Mouse (Mus musculus) cerebellum, adult 9-10 months (tissue): ENCODE measurements around the gene Gpr153.
A peak's percentile ranks its signal among the peaks of the same experiment; 100 is the strongest.

ENCODE experiments used
- DNase-seq: peaks from one replicate; pipeline ENCODE4 v3.0.0; 2022

Gene Gpr153

DNA sequence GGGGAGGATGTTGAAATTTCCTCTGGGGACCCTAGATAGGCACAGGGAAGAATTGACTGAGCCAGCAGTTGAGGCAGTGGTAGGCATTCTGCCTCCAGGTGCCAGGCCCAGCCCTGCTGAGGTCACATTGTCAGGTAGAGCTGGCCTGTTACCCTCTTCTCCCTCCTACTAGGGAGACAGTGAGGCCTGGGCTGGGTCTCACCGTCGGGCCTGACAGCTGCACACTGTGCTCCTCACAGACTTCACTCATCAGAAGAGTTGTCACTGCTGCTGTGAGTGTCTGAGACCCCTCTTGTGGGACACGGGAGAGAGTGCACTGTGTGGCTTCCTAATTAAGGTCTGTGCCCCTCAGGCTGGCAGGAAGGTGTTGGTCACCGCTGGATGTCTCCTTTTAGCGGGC lies 8.2 kb upstream of the Gpr153 start:
- DNase-seq = peak; percentile 58

GRCm38 (mm10) chr4:152266236-152266895 lies 7.7 kb upstream of the Gpr153 start:
- peak; percentile 86 for DNase-seq

DNA sequence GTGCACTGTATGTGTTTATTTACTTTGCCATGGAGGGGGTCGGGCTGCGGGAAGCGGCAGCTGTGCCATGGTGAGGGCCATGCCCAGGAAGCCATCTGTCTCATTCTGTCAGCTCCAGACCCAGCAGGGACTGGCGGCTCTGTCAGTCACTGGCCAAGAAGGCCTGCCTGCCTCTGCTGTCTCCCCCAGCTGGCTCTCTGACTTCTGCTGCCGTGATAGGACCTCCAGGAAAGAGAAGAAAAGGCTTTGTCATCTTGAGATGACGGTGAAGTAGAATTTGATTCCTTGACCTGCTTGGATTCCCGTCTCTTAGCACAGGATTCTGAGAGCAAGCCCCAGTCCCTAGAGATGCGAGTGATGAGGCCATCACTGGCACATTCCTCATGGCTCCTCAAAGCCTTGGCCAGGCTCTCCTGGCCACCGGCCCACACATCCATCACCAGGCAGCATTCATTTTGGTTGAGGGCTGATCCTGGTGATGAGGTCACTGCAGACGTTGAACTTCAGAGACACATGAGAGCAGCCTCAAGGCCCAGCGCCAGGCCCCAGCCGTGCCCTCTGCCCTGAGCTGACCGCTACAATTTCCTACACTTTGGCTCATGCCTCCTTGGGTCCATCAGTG lies 6.2 kb upstream of the Gpr153 start:
- DNase-seq = peak; percentile 89

GRCm38 (mm10) chr4:152269967-152270366 lies 4.1 kb upstream of the Gpr153 start:
- no peak for DNase-seq

- DNase-seq = no peak
Measured at GRCm38 (mm10) chr4:152270599-152270998, 3.4 kb upstream of the Gpr153 start.

DNA sequence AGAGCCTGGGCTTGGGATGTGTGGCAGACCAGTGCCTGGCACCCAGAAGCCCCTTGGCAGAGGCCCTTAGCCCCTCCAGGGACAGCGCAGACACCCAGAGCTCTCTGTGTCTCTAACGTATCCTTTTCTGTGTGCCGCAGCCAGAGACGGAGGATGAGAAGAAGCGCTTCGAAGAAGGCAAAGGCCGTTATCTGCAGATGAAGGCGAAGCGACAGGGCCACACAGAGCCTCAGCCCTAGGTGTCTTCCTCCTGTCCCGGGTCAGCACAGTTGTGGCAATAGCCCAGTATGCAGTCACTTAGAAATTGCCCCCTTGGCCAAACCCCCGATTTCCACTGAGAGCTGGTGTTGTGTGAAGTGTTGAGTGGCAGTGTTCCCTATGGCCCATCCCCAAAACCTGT lies 2.7 kb upstream of the Gpr153 start:
- no peak for DNase-seq

DNA sequence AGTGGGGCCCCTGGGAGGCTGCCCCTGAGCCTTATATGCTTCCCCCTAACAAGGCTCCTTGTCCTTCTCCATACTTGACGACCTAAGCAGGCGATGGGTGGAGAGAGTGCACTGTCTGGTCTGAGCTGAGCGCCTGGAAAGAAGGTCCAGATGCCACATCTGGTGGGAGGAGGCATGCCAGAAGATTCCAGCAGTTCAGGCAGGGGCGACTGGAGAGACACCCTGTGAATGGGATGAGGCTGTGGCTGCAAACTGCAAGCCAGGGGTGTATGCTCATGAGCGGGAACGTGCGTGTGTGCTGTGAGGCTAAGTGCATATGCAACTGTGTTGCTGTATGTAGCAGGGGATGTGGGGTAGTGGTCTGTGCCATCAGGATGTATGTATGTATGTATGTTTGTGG lies 2.0 kb upstream of the Gpr153 start:
- DNase-seq = no peak

GRCm38 (mm10) chr4:152272449-152273049 lies 1.5 kb upstream of the Gpr153 start:
- peak; percentile 66 for DNase-seq

GRCm38 (mm10) chr4:152273191-152273590 lies 841 bp upstream of the Gpr153 start:
- no peak for DNase-seq

- no peak for DNase-seq
Measured at GRCm38 (mm10) chr4:152274681-152275131, 674 bp downstream of the Gpr153 start.

GRCm38 (mm10) chr4:152276389-152277347 lies 2.6 kb downstream of the Gpr153 start:
- DNase-seq = peak; percentile 79

DNA sequence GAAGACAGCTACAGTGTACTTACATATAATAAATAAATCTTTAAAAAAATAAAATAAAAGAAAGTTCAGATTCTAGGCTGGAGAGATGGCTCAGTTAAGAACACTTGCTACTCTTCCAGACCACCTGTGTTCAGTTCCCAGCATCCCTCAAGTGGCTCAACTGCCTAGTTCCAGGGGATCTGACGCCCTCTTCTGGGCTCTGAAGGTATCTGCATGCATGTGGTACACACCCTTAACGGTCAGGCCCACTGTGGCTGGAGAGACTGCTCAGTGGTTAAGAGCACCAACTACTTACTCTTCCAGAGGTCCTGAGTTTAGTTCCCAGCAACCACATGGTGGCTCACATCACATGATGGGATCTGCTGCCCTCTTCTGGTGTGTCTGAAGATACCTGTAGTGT lies 3.9 kb downstream of the Gpr153 start:
- DNase-seq = no peak

DNA sequence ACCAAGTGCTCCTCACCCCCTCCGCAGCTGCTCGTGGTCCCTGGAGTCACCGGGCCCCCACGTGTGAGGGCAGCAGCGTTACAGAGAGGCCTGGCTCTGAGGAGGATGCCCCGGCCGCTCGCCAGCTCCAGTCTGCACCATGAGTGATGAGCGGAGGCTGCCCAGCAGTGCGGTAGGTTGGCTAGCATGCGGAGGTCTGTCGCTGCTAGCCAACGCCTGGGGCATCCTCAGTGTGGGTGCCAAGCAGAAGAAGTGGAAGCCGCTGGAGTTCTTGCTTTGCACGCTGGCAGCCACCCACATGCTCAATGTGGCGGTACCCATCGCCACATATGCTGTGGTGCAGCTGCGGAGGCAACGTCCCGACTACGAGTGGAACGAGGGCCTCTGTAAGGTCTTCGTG lies 5.0 kb downstream of the Gpr153 start:
- DNase-seq = no peak

DNA sequence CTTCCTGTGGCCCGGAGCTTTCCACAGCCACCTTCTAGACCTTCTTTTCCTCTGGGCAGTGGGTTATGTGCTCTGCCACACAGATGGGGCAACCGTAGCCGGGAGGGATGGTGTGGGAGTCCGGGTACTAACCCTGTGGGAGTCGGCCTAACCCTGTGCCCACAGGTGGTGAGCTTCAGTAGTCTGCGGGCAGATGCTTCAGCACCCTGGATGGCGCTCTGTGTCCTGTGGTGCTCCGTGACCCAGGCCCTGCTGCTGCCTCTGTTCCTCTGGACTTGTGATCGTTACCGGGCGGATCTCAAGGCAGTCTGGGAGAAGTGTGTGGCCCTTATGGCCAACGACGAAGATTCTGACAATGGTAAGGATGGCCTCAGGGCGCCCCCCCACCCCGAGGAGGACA lies 7.6 kb downstream of the Gpr153 start:
- DNase-seq = no peak

- no peak for DNase-seq
Measured at GRCm38 (mm10) chr4:152282721-152283120, 8.7 kb downstream of the Gpr153 start.

GRCm38 (mm10) chr4:152283186-152283950 lies 9.3 kb downstream of the Gpr153 start:
- peak; percentile 86 for DNase-seq

DNA sequence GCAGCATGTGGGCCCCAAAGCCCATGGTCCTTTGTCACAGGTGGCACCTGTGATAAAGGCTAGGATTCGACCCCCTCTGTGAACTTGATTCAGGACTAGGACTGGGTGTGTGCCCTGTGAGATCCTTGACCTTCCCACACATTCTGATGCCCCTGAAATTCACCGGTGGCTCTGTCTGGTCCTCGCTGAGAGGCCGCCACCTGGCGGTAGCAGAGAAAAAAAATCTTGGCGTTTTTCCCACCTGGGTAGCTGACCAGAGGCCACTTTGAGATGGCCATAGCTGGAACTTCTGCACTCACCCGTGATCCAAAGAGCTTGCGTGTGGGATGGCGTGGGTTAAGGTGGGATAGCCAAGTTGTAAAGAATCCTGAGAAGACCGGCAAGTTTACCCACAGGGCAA lies 11.5 kb downstream of the Gpr153 start:
- DNase-seq = peak; percentile 92

GRCm38 (mm10) chr4:152286183-152286582 lies 12.2 kb downstream of the Gpr153 start:
- no peak for DNase-seq

DNA sequence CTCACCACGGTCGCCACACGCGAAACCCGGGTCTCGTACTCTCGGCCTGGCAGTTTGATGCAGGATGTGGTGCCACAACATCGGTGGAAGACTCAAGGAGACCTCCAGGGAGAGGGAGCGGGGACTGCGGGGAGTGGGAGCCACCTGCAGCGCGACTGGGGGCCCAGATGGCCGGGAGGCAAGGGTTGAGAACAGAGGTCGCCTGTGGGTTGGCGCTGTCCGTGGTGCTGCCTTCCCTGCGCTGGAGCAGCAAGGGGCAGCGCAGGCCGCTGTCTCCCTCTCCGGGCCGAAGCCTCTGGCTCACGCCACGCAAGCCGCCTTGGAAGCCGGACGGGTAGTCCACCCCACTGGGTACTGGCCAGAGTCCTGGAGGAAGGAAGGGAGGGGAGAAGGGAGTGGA lies 12.9 kb downstream of the Gpr153 start:
- DNase-seq = no peak

DNA sequence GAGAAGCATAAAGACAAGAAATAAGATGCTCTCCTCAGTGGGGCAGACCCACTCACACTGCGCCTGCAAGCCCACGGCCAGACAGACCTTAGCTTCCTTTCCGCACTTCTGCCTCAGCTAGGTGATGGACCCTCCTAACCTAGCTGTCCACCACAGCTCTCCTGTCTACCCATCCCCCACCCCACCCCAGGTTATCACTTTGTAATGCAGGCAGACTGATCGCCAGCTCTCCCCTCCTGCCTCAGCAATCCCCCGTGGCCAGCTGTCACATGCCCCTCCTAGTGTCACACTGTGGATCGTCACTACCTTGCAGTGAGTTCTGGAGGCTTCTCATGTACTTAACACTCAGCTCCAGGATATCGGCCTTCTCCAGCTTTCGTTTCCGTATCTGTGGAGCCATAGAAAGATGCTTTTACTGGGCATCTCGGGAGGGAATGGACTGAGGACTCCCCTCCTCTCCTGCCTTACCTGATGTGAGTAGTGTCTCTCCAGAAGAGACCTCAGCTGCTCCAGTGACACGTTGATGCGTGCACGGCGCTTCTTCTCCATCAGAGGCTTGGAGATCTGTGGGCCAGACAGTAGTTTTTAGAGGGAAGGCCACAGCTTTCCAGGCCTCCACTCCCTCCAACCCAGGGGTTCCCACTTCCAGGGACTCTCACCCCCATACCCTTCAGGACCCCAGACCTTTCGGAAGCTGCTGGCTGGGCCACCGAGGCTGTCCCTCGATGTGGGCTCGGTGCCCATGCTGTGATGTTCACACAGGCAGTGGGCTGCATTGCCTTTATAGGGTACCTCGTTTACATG lies 13.5 kb downstream of the Gpr153 start:
- DNase-seq = no peak

- no peak for DNase-seq
Measured at GRCm38 (mm10) chr4:152288398-152288945, 14.4 kb downstream of the Gpr153 start.
